ENCODE assay signal across 8 mouse cellular contexts in the genomic region with DNA sequence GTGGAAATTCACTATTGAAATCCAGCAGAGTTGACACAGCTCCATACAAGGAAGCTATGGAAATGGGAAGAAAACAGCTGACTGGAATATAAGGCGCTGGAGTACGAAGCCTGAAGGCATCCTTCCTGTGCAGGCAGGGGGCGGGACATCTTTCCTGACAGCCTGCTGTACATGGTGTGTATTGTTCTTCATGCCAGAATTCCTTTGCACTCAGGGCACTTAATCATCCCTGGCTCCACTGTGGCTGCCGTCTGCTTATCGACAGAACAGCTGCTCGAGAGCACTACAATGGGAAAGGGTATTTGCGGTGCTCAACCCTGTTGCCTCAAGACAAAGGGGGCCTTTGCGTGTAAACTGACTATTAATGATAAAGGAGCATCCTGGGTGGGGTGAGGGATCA. TPM values are rescaled to one million over a fixed set of nuclear protein-coding genes. Genes with fewer than 3 reads are reported as not detected.
DNase-seq lines count a peak whose midpoint lies in the region; ATAC-seq and TF ChIP-seq lines count a peak whose summit lies in the region.

No protein-coding gene starts in this region.

- DNase-seq in lung, postnatal 0 days (ENCODE audit: low spot score) = peak; percentile 76
- DNase-seq in lung, postnatal 25 days (ENCODE audit: low spot score) = no peak
- DNase-seq in mesoderm, embryonic 11.5 days (ENCODE audit: low read depth, low spot score) = peak; percentile 72
- DNase-seq in cerebellum, postnatal 36 days = no peak
- no peak for DNase-seq in thymus, postnatal 4 days

- TF ChIP-seq CTCF in lung, postnatal 0 days (IDR thresholded peaks at IDR 0.05) = peak; percentile 23

- TF ChIP-seq EP300 in lung, postnatal 0 days (IDR thresholded peaks at IDR 0.05) = no peak; the same call in 1 of the 2 replicates

- WGBS in lung, postnatal 0 days = 8% methylated on average over 8 of the region's 8 CpGs
- 21% methylated on average over 8 of the region's 8 CpGs for WGBS in forebrain, embryonic 15.5 days
- WGBS in kidney, embryonic 14.5 days = 36% methylated on average over 8 of the region's 8 CpGs

- H3K36me3 ChIP-seq in lung, postnatal 0 days (ENCODE audit: insufficient read depth, low read length) = no peaks in the 10 kb centered on the region
- H3K36me3 ChIP-seq in forebrain, embryonic 15.5 days = no peaks in the 10 kb centered on the region
- no peaks in the 10 kb centered on the region for H3K36me3 ChIP-seq in kidney, embryonic 14.5 days (ENCODE audit: control insufficient read depth, insufficient read depth, low read length)

- H3K9me3 ChIP-seq in lung, postnatal 0 days (ENCODE audit: low read length) = no peaks in the 10 kb centered on the region
- no peaks in the 10 kb centered on the region for H3K9me3 ChIP-seq in forebrain, embryonic 15.5 days
- no peaks in the 10 kb centered on the region for H3K9me3 ChIP-seq in kidney, embryonic 14.5 days (ENCODE audit: control insufficient read depth, low read length)

- H3K4me3 ChIP-seq in lung, postnatal 0 days (ENCODE audit: low read depth, low read length) = no peak overlapping the region
- no peak overlapping the region for H3K4me3 ChIP-seq in forebrain, embryonic 15.5 days
- no peak overlapping the region for H3K4me3 ChIP-seq in kidney, embryonic 14.5 days (ENCODE audit: low read length)

- H3K4me1 ChIP-seq in lung, postnatal 0 days (ENCODE audit: insufficient read depth, low read depth, low read length) = 0 out of 2 replicates have a peak, but pooled peaks cover 3% of the 10 kb centered on the region
- peaks cover 6% of the 10 kb centered on the region; the same call in 1 of the 2 replicates for H3K4me1 ChIP-seq in forebrain, embryonic 15.5 days
- H3K4me1 ChIP-seq in kidney, embryonic 14.5 days (ENCODE audit: control insufficient read depth, insufficient read depth, low read length) = no peaks in the 10 kb centered on the region

- no peak overlapping the region for H3K27ac ChIP-seq in lung, postnatal 0 days (ENCODE audit: low read length)
- no peak overlapping the region for H3K27ac ChIP-seq in forebrain, embryonic 15.5 days (replicated peaks)
- no peak overlapping the region for H3K27ac ChIP-seq in kidney, embryonic 14.5 days (ENCODE audit: low read depth, low read length)

- no peak overlapping the region for H3K9ac ChIP-seq in lung, postnatal 0 days (replicated peaks; ENCODE audit: low read depth)
- H3K9ac ChIP-seq in forebrain, embryonic 15.5 days (replicated peaks) = no peak overlapping the region
- H3K9ac ChIP-seq in kidney, embryonic 14.5 days (ENCODE audit: low read depth, low read length) = no peak overlapping the region

- ATAC-seq in lung, postnatal 0 days = peak; percentile 92
- peak; percentile 48; the same call in 1 of the 2 replicates for ATAC-seq in forebrain, embryonic 15.5 days (replicated peaks)
- peak; percentile 62; the same call in 1 of the 2 replicates for ATAC-seq in kidney, embryonic 14.5 days (ENCODE audit: low FRiP score, low TSS enrichment)
- ATAC-seq in megakaryocyte-erythroid progenitor cell, adult 5-6 weeks (replicated peaks; ENCODE audit: low FRiP score, low TSS enrichment, poor library complexity, severe bottlenecking) = no peak

- no peaks in the 10 kb centered on the region for H3K27me3 ChIP-seq in lung, postnatal 0 days (replicated peaks; ENCODE audit: insufficient read depth, low read length)
- H3K27me3 ChIP-seq in forebrain, embryonic 15.5 days = no peaks in the 10 kb centered on the region
- no peaks in the 10 kb centered on the region for H3K27me3 ChIP-seq in kidney, embryonic 14.5 days (ENCODE audit: control insufficient read depth, insufficient read depth, low read length)

- H3K4me2 ChIP-seq in lung, postnatal 0 days (replicated peaks; ENCODE audit: low read depth, low read length) = no peak overlapping the region
- no peak overlapping the region for H3K4me2 ChIP-seq in forebrain, embryonic 15.5 days (replicated peaks)
- no peak overlapping the region for H3K4me2 ChIP-seq in kidney, embryonic 14.5 days (replicated peaks; ENCODE audit: low read depth, low read length)

RNA-seq across cellular contexts. Expression of a gene that starts 33.0 kb away (rescaled TPM):
- 4.7 and 5.1 TPM in 2 replicates for polyA plus RNA-seq in lung, postnatal 0 days (2015; fragmentation: Nextera tagmentation; extraction: Ambion mirVana)
- 11.3 and 11.5 TPM in 2 replicates for polyA plus RNA-seq in forebrain, embryonic 15.5 days (2015; fragmentation: Nextera tagmentation; extraction: Ambion mirVana)
- 9.4 and 11.4 TPM in 2 replicates for polyA plus RNA-seq in kidney, embryonic 14.5 days (2014; fragmentation: Nextera tagmentation; extraction: Ambion mirVana)
- 1.4 and 5.9 TPM in 2 replicates for total RNA-seq in megakaryocyte-erythroid progenitor cell, adult 5-6 weeks (2014; fragmentation: Nextera tagmentation)
- total RNA-seq in megakaryocyte-erythroid progenitor cell, adult 5-6 weeks (2017) = 3.3 and 3.9 TPM in 2 replicates

Comparison
In these comparisons a context has a peak if more than half of its experiments do, and no peak if none do; other contexts are left out.
1. DNase-seq: peak in lung, postnatal 0 days (single experiment) and mesoderm, embryonic 11.5 days (single experiment); none in lung, postnatal 25 days (single experiment), cerebellum, postnatal 36 days (0 of 2) and thymus, postnatal 4 days (single experiment).